Mouse (Mus musculus): ENCODE results near the gene Klhl29.

DNA sequence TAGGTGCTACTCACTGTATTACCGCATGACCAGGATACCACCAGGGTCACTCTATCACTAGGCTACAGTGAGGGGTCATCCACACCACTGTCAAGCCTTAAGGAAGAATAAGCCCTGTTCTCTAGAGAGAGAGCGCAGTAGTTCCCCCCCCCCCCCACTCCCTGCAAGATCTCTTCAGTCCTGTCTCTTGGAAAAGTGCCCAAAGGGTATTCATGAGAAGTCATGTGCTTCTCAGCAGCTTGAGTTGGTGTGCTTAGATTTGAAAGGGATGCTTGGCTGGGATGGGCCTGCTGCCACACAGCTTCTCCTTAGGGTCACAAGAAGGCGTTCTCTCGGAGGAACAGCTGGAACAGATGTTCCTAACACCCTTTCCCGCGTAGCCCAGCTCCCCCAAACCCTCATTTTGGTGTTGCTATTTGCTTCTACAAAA lies 100.0 kb downstream of the Klhl29 start:
- TF ChIP-seq CTCF (IDR thresholded peaks at IDR 0.05; ENCODE audit: borderline replicate concordance, extremely low read depth, insufficient read depth, insufficient read length) (no peak), POLR2A (IDR thresholded peaks at IDR 0.05; ENCODE audit: borderline replicate concordance, extremely low read depth, insufficient read depth, insufficient read length, poor library complexity, severe bottlenecking) (no peak)

Measured in brain, embryonic 14.5 days (tissue).